Mouse (Mus musculus) CH12F3 (cell line): ENCODE data around the gene Scgb1b2.

Experiments
- in situ Hi-C: fragments of 300-500 bp; cut with MboI; formaldehyde crosslinking; loops from 2 replicates; pipeline ENCODE4 v1.14.3; 2020; ENCODE audit warnings: low sequenced_read_pairs

The Scgb1b2 gene

GRCm38 (mm10) chr7:31291721-31292120 is at the start of gene Scgb1b2:
TSS of gene Scgb1b2 (minus strand) at chr7:31291821.
- in situ Hi-C loops: no loop called here

- in situ Hi-C loops: no loop called here
Measured at GRCm38 (mm10) chr7:31290208-31290607, 1.4 kb downstream of the Scgb1b2 start, which contains the start of gene Scgb2b2. TSS of gene Scgb2b2 (plus strand) at chr7:31290508.
